Mouse (Mus musculus): ENCODE data around the gene Nup133. TPM values are rescaled to one million over a fixed set of nuclear protein-coding genes. Genes with fewer than 3 reads are reported as not detected.

Nup133 gene
- polyA plus RNA-seq, 1 experiment from 2014 or later = 8.5 TPM

DNA sequence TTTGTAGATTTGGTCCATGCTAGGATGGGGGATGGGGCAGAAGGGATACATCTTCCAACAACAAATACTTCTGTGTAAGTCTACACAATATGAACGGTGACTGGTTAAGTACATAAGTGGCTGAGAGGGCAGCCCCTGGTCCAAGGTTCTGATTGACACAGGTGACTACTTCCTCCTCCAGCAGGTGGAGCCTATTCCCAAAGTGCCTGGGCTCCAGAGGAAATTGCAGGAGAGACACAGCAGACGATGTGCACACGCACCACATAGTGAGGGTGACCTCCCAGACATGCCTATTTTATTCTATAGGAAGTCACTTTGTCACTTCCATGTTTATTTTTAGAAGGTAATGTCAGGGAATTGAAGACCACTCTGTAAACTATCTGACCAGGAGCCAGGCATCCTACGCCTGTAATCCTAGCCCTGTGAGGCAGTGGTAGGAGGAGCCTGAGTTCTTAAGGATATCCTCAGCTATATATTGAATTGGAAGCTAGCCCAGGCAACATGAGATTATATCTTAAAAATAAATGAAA lies 68.2 kb downstream of the Nup133 start:
- no peak overlapping the region for H3K9ac ChIP-seq (ENCODE audit: low read depth, low read length)
- H3K9me3 ChIP-seq (ENCODE audit: control insufficient read depth) = no peaks in the 10 kb centered on the region
- no peaks in the 10 kb centered on the region; the same call in 1 of the 2 replicates for H3K4me1 ChIP-seq (replicated peaks; ENCODE audit: control insufficient read depth, insufficient read depth, low read length)
- H3K4me3 ChIP-seq (ENCODE audit: low read depth, low read length) = no peak overlapping the region
- 17% methylated on average over 4 of the region's 4 CpGs for WGBS
- no peaks in the 10 kb centered on the region for H3K36me3 ChIP-seq (ENCODE audit: control insufficient read depth, insufficient read depth)
- H3K27ac ChIP-seq (ENCODE audit: low read depth, low read length) = no peak overlapping the region
- ATAC-seq = no peak
- H3K4me2 ChIP-seq (replicated peaks; ENCODE audit: low read depth) = no peak overlapping the region
- peak; percentile 62 for TF ChIP-seq CTCF (IDR thresholded peaks at IDR 0.05; ENCODE audit: low read depth)
- H3K27me3 ChIP-seq (replicated peaks; ENCODE audit: control insufficient read depth, insufficient read depth, low read length) = no peaks in the 10 kb centered on the region

GRCm38 (mm10) chr8:123880271-123880670 lies 68.8 kb downstream of the Nup133 start:
- Histone ChIP-seq H3K4me1 (replicated peaks; ENCODE audit: control insufficient read depth, insufficient read depth, low read length) (no peaks in the 10 kb centered on the region; the same call in 1 of the 2 replicates), H3K9me3 (ENCODE audit: control insufficient read depth) (no peaks in the 10 kb centered on the region), H3K36me3 (ENCODE audit: control insufficient read depth, insufficient read depth) (no peaks in the 10 kb centered on the region), H3K27ac (ENCODE audit: low read depth, low read length) (no peak overlapping the region), H3K4me3 (ENCODE audit: low read depth, low read length) (no peak overlapping the region), H3K4me2 (replicated peaks; ENCODE audit: low read depth) (no peak overlapping the region), H3K27me3 (replicated peaks; ENCODE audit: control insufficient read depth, insufficient read depth, low read length) (no peaks in the 10 kb centered on the region), H3K9ac (ENCODE audit: low read depth, low read length) (no peak overlapping the region)
- ATAC-seq = no peak
- TF ChIP-seq CTCF (IDR thresholded peaks at IDR 0.05; ENCODE audit: low read depth) = no peak
- WGBS = 69% methylated on average over 10 of the region's 10 CpGs

- H3K4me3 ChIP-seq (ENCODE audit: low read depth, low read length) = no peak overlapping the region
- no peak overlapping the region for H3K27ac ChIP-seq (ENCODE audit: low read depth, low read length)
- H3K4me1 ChIP-seq (replicated peaks; ENCODE audit: control insufficient read depth, insufficient read depth, low read length) = no peaks in the 10 kb centered on the region; the same call in 1 of the 2 replicates
- H3K9me3 ChIP-seq (ENCODE audit: control insufficient read depth) = no peaks in the 10 kb centered on the region
- no peak for TF ChIP-seq CTCF (IDR thresholded peaks at IDR 0.05; ENCODE audit: low read depth)
- ATAC-seq = no peak
- WGBS = 51% methylated on average over 2 of the region's 2 CpGs
- no peaks in the 10 kb centered on the region for H3K36me3 ChIP-seq (ENCODE audit: control insufficient read depth, insufficient read depth)
- no peaks in the 10 kb centered on the region for H3K27me3 ChIP-seq (replicated peaks; ENCODE audit: control insufficient read depth, insufficient read depth, low read length)
- no peak overlapping the region for H3K4me2 ChIP-seq (replicated peaks; ENCODE audit: low read depth)
- no peak overlapping the region for H3K9ac ChIP-seq (ENCODE audit: low read depth, low read length)
These were observed 71.2 kb downstream of the Nup133 start for GRCm38 (mm10) chr8:123877865-123878264.

GRCm38 (mm10) chr8:123874324-123874723 lies 74.7 kb downstream of the Nup133 start:
- no peak overlapping the region for H3K4me2 ChIP-seq (replicated peaks; ENCODE audit: low read depth)
- H3K9ac ChIP-seq (ENCODE audit: low read depth, low read length) = no peak overlapping the region
- H3K36me3 ChIP-seq (ENCODE audit: control insufficient read depth, insufficient read depth) = no peaks in the 10 kb centered on the region
- H3K27ac ChIP-seq (ENCODE audit: low read depth, low read length) = no peak overlapping the region
- no peaks in the 10 kb centered on the region for H3K27me3 ChIP-seq (replicated peaks; ENCODE audit: control insufficient read depth, insufficient read depth, low read length)
- H3K4me3 ChIP-seq (ENCODE audit: low read depth, low read length) = no peak overlapping the region
- no peak for TF ChIP-seq CTCF (IDR thresholded peaks at IDR 0.05; ENCODE audit: low read depth)
- H3K4me1 ChIP-seq (replicated peaks; ENCODE audit: control insufficient read depth, insufficient read depth, low read length) = no peaks in the 10 kb centered on the region
- WGBS = 74% methylated on average over 11 of the region's 11 CpGs
- H3K9me3 ChIP-seq (ENCODE audit: control insufficient read depth) = no peaks in the 10 kb centered on the region
- no peak for ATAC-seq

GRCm38 (mm10) chr8:123873364-123873763 lies 75.7 kb downstream of the Nup133 start:
- Histone ChIP-seq H3K9me3 (ENCODE audit: control insufficient read depth) (no peaks in the 10 kb centered on the region), H3K4me1 (replicated peaks; ENCODE audit: control insufficient read depth, insufficient read depth, low read length) (no peaks in the 10 kb centered on the region), H3K36me3 (ENCODE audit: control insufficient read depth, insufficient read depth) (no peaks in the 10 kb centered on the region), H3K4me3 (ENCODE audit: low read depth, low read length) (no peak overlapping the region), H3K27me3 (replicated peaks; ENCODE audit: control insufficient read depth, insufficient read depth, low read length) (no peaks in the 10 kb centered on the region), H3K9ac (ENCODE audit: low read depth, low read length) (no peak overlapping the region), H3K27ac (ENCODE audit: low read depth, low read length) (no peak overlapping the region), H3K4me2 (replicated peaks; ENCODE audit: low read depth) (no peak overlapping the region)
- TF ChIP-seq CTCF (IDR thresholded peaks at IDR 0.05; ENCODE audit: low read depth) = no peak
- ATAC-seq = no peak
- WGBS = 80% methylated on average over 6 of the region's 6 CpGs

DNA sequence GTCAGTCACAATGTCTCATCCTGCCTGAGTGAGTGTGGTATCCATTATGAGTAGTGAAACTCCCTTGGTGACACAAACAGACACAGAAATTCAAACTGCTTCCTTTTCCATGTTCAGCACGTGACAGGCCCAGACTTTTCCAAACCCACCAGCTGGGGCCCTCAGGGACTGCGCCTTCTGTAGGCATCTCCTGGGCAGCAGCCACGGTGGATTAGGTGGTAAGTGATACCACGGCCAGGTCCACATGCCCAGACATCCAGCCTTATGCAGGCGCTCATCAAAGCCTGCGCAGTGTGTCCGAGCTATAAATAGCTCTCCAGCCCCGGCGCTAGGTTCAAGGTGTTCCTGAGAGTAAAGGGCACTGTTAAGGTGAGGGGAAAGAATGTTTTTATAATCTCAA lies 77.0 kb downstream of the Nup133 start:
- 68% methylated on average over 9 of the region's 9 CpGs for WGBS
- Histone ChIP-seq H3K9me3 (ENCODE audit: control insufficient read depth) (no peaks in the 10 kb centered on the region), H3K36me3 (ENCODE audit: control insufficient read depth, insufficient read depth) (no peaks in the 10 kb centered on the region), H3K4me2 (replicated peaks; ENCODE audit: low read depth) (no peak overlapping the region), H3K9ac (ENCODE audit: low read depth, low read length) (no peak overlapping the region), H3K4me1 (replicated peaks; ENCODE audit: control insufficient read depth, insufficient read depth, low read length) (no peaks in the 10 kb centered on the region), H3K27me3 (replicated peaks; ENCODE audit: control insufficient read depth, insufficient read depth, low read length) (no peaks in the 10 kb centered on the region), H3K4me3 (ENCODE audit: low read depth, low read length) (no peak overlapping the region), H3K27ac (ENCODE audit: low read depth, low read length) (no peak overlapping the region)
- no peak for TF ChIP-seq CTCF (IDR thresholded peaks at IDR 0.05; ENCODE audit: low read depth)
- ATAC-seq = no peak

GRCm38 (mm10) chr8:123866971-123867370 lies 82.1 kb downstream of the Nup133 start:
- H3K4me2 ChIP-seq (replicated peaks; ENCODE audit: low read depth) = no peak overlapping the region

More at GRCm38 (mm10) chr8:123866971-123867370, 82.1 kb downstream of the Nup133 start:
- H3K4me3 ChIP-seq (ENCODE audit: low read depth, low read length) = no peak overlapping the region
- no peaks in the 10 kb centered on the region for H3K36me3 ChIP-seq (ENCODE audit: control insufficient read depth, insufficient read depth)
- H3K4me1 ChIP-seq (replicated peaks; ENCODE audit: control insufficient read depth, insufficient read depth, low read length) = no peaks in the 10 kb centered on the region
- no peak for ATAC-seq
- no peak overlapping the region for H3K9ac ChIP-seq (ENCODE audit: low read depth, low read length)
- H3K27me3 ChIP-seq (replicated peaks; ENCODE audit: control insufficient read depth, insufficient read depth, low read length) = peaks cover 11% of the 10 kb centered on the region
- whole genome bisulfite sequencing = 41% methylated on average over 5 of the region's 5 CpGs
- H3K27ac ChIP-seq (ENCODE audit: low read depth, low read length) = no peak overlapping the region
- no peaks in the 10 kb centered on the region for H3K9me3 ChIP-seq (ENCODE audit: control insufficient read depth)
- TF ChIP-seq CTCF (IDR thresholded peaks at IDR 0.05; ENCODE audit: low read depth) = no peak

Measured in intestine, postnatal 0 days (tissue).